Mouse (Mus musculus): Measurements from ENCODE around the gene Rex1bd. TPM values are rescaled to one million over a fixed set of nuclear protein-coding genes. Genes with fewer than 3 reads are reported as not detected.

The Rex1bd gene
- total RNA-seq, 1 experiment from 2014 or later = 29.8 TPM

- ATAC-seq (ENCODE audit: extremely low read depth, insufficient number of reproducible peaks, low FRiP score, poor library complexity, severe bottlenecking) = no peak
Observed at GRCm38 (mm10) chr8:70505698-70506327, 739 bp downstream of the Rex1bd start.

- ATAC-seq (ENCODE audit: extremely low read depth, insufficient number of reproducible peaks, low FRiP score, poor library complexity, severe bottlenecking) = peak; percentile 39; the same call in 1 of the 2 replicates
Observed at GRCm38 (mm10) chr8:70504851-70505250, 1.7 kb downstream of the Rex1bd start.

- no peak for ATAC-seq (ENCODE audit: extremely low read depth, insufficient number of reproducible peaks, low FRiP score, poor library complexity, severe bottlenecking)
Observed at GRCm38 (mm10) chr8:70504291-70504716, 2.2 kb downstream of the Rex1bd start.

- ATAC-seq (ENCODE audit: extremely low read depth, insufficient number of reproducible peaks, low FRiP score, poor library complexity, severe bottlenecking) = no peak
Observed at GRCm38 (mm10) chr8:70503062-70503750, 3.3 kb downstream of the Rex1bd start.

- no peak for ATAC-seq (ENCODE audit: extremely low read depth, insufficient number of reproducible peaks, low FRiP score, poor library complexity, severe bottlenecking)
Observed at GRCm38 (mm10) chr8:70502540-70502939, 4.0 kb downstream of the Rex1bd start.

- no peak for ATAC-seq (ENCODE audit: extremely low read depth, insufficient number of reproducible peaks, low FRiP score, poor library complexity, severe bottlenecking)
Observed at GRCm38 (mm10) chr8:70501820-70502529, 4.6 kb downstream of the Rex1bd start.

GRCm38 (mm10) chr8:70500386-70501301 lies 5.9 kb downstream of the Rex1bd start:
- peak; percentile 33; the same call in 1 of the 2 replicates for ATAC-seq (ENCODE audit: extremely low read depth, insufficient number of reproducible peaks, low FRiP score, poor library complexity, severe bottlenecking)

- no peak for ATAC-seq (ENCODE audit: extremely low read depth, insufficient number of reproducible peaks, low FRiP score, poor library complexity, severe bottlenecking)
Observed at GRCm38 (mm10) chr8:70495771-70496062, 10.8 kb downstream of the Rex1bd start.

GRCm38 (mm10) chr8:70495001-70495770 lies 11.4 kb downstream of the Rex1bd start:
- no peak for ATAC-seq (ENCODE audit: extremely low read depth, insufficient number of reproducible peaks, low FRiP score, poor library complexity, severe bottlenecking)

GRCm38 (mm10) chr8:70494416-70494945 lies 12.1 kb downstream of the Rex1bd start:
- 0 out of 2 replicates have a peak, but pooled peaks have one; percentile 17 for ATAC-seq (ENCODE audit: extremely low read depth, insufficient number of reproducible peaks, low FRiP score, poor library complexity, severe bottlenecking)

- ATAC-seq (ENCODE audit: extremely low read depth, insufficient number of reproducible peaks, low FRiP score, poor library complexity, severe bottlenecking) = no peak
Observed at GRCm38 (mm10) chr8:70493692-70494415, 12.7 kb downstream of the Rex1bd start.

- no peak for ATAC-seq (ENCODE audit: extremely low read depth, insufficient number of reproducible peaks, low FRiP score, poor library complexity, severe bottlenecking)
Observed at GRCm38 (mm10) chr8:70492664-70493640, 13.6 kb downstream of the Rex1bd start, which contains the start of gene Crlf1. Gene Crlf1 (plus strand): TSS chr8:70493158.

GRCm38 (mm10) chr8:70490880-70491495 lies 15.6 kb downstream of the Rex1bd start:
- no peak for ATAC-seq (ENCODE audit: extremely low read depth, insufficient number of reproducible peaks, low FRiP score, poor library complexity, severe bottlenecking)

- ATAC-seq (ENCODE audit: extremely low read depth, insufficient number of reproducible peaks, low FRiP score, poor library complexity, severe bottlenecking) = no peak
Observed at GRCm38 (mm10) chr8:70490061-70490879, 16.3 kb downstream of the Rex1bd start.

GRCm38 (mm10) chr8:70489576-70489975 lies 17.0 kb downstream of the Rex1bd start:
- no peak for ATAC-seq (ENCODE audit: extremely low read depth, insufficient number of reproducible peaks, low FRiP score, poor library complexity, severe bottlenecking)
